Mouse (Mus musculus): Measurements from ENCODE around the gene Tenm4.

The Tenm4 gene

DNA sequence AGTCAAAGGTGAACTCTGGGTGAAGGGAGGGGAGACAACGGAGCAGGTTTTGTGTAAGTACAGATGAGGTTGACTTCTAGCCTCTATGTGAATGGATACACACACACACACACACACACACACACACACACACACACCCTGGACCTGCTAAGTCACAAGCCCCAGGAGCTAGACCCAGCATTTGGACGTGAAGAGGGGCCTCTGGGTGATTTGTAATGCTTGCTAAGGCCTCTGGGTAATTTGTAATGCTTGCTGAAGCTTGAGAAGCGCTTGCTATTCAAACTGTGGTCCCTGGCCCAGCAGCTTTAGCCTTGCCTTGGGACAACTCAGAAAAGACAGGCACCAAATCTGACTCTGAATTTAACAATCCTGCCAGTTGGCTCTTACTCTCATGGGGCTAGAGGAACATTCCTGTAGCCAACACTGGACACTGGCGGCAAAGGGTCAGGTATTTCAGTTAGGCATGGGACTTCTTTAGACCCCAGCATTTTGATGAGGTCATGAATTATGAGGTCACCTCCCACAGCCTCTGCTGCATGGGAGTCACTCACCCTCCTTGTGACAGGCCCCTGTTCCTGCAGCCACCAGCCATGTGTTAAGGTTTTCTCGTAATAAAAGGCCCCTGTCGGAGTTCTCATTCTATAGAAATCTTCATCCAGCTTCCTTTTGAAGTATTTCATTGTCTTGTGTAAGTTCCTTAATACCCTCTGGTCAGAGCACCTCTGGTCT, 237.3 kb downstream of the Tenm4 start:
- no peak for DNase-seq (ENCODE audit: low spot score in 2 of 2)

GRCm38 (mm10) chr7:96409323-96409880, 238.4 kb downstream of the Tenm4 start:
- DNase-seq (ENCODE audit: low spot score in 2 of 2): peak in 1 of 2 experiments; percentile 23

DNA sequence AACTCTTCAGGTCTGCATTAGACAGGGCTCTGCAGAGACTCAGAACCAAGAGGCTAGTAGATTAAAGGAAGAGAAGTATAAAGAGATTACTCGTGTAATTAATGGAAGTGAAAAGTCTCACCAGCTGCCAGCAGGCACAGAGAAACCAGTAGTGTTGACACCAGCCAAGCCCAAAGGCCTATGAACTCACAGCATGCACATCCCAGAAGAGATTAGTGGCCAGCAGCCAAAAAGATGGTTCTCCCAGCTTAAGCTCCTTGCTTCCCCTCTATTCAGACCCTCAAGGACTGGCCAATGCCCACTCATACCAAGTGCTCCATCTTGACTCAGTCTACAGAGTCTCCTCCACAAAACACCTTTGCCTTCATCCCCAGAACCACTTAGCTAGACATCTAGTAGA, 242.8 kb downstream of the Tenm4 start:
- DNase-seq (ENCODE audit: low spot score in 2 of 2): no peak

DNA sequence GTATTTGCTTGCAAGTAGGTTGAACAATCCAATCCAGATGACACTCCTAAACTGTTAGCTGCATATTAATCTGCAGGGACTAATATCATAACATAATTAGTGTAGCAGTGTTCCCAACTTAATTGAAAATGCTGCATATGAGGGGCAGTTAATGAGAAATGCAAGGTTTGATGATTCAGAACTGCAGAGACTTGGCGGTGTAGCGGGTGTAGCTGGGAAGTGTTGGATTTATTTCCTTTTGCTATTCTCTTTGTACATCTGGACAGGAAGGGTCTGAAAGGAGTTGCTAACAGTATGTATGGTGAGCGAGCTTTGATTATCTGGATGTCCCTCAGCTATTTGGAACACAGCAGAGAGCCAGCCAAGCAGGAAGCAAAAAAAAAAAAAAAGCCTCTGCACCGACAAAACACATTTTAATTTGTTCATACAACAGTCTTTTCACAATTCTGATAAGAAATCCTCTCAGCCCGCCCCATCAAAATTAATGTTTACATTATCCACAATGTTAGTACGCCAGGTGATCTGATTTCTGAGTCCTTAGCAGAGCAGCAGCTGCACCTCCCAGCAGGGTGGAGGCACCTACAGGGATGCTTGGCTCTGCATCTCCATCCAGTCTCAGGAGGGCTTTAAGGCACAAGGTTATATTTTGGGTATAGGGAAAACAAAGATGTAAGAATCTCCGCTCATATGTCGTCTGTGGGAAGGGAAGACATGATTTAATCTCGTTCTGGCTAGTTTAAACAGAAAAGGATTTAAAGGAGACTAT, 243.4 kb downstream of the Tenm4 start:
- DNase-seq (ENCODE audit: low spot score in 2 of 2): no peak

GRCm38 (mm10) chr7:96417251-96418004, 246.4 kb downstream of the Tenm4 start:
- peak in 1 of 2 experiments; percentile 73 for DNase-seq (ENCODE audit: low spot score in 2 of 2)

GRCm38 (mm10) chr7:96418146-96418545, 247.1 kb downstream of the Tenm4 start:
- DNase-seq (ENCODE audit: low spot score in 2 of 2): no peak

DNA sequence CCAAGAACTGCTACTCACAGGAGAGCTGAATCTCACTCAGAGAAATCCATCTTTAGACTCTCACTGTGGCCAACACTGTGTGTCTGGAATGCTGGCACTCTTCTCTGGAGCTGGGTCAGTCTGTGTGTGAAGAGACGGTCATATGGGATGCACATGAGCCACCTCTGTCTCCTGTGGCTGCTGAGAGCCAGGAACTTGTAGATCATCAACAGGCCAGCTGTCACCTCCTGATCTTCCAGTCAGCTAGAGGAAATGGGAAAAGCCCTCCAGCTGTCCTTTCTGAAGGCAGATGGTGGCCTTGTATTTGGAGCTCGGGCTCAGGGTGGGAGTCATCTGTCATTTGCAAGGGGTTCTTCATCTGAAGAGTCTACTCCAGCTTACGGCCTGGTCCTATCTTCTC, 249.0 kb downstream of the Tenm4 start:
- DNase-seq (ENCODE audit: low spot score in 2 of 2): no peak

DNA sequence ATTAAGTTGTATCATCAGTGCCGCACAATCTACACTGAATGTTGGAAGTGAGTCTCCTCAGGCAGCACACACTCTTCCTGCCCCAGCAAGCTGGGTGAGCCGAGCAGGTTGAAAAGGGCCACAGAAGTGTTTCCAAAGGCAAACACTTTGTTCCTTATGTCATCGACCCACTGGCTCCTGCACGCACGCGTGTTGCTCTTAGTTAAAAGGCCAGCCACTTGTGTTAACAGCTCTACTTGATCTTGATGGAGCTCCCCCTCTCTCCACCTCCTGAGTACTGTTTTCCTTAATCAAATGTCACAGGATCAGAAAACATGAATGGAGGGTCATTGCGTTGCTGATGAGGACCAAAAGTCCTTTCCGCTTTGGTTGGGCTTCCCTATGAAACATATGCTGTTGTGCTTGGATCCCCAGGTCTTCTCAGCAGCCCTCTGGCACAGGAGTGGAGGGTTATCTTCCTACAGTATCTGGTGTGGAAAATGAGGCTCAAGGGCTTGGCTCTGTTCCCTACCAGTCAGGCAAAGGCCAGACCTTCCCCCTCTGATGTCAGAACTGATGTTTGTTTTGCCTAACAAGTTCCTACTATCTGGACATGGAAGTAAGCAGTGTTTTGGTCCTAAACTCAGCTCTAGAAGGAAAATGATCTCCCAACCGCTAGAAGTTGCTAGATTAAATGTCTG, 250.0 kb downstream of the Tenm4 start:
- no peak for DNase-seq (ENCODE audit: low spot score in 2 of 2)

GRCm38 (mm10) chr7:96426954-96427353, 255.9 kb downstream of the Tenm4 start:
- no peak for DNase-seq (ENCODE audit: low spot score in 2 of 2)

GRCm38 (mm10) chr7:96433307-96433706, 262.3 kb downstream of the Tenm4 start:
- no peak for DNase-seq (ENCODE audit: low spot score in 2 of 2)

DNA sequence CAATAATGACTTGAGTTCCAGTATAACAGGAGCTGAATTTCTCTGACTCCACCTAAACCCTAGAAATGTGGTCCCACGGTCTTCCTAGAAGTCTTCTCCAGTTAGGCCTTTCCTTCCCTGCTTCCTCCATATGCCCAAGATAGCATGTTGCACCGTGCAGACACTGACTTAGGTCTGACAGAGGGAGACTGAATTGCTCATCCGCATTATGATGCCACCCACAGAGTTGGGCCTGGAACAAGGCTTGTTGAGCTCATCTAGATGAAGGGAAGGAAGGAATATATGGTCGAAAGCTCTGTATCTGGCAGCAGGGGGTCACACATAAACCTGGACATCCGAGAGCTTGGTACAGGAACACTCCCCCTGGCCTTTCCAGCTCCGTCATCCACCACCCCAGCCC, 267.3 kb downstream of the Tenm4 start:
- DNase-seq (ENCODE audit: low spot score in 2 of 2): peak in 1 of 2 experiments; percentile 70

DNA sequence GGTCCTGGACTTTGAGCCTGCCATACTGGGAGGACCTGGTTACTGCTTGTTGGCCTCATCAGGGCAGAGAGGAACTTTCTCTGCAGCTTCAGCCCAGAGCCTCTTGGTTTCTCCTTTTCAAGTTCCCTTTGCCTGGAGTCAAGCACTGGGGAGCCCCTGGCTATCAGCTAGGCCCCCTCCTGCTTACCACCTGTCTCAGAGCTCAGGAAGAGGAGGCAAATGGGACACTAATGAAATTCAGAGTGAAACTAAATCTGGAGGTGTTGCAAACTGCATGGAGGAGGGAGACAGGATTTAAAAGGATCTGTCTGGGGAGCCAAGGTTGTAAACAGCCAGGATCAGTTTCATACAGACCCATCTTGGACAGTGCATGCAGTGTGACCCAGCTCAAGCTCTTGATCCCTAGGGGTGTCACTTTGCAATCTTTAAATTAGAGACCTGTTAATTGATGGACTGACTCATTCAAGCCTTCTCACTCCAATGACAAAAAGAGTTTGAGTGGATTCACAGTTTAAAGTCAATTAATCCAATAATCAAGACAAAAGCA, 269.2 kb downstream of the Tenm4 start:
- no peak for DNase-seq (ENCODE audit: low spot score in 2 of 2)

DNA sequence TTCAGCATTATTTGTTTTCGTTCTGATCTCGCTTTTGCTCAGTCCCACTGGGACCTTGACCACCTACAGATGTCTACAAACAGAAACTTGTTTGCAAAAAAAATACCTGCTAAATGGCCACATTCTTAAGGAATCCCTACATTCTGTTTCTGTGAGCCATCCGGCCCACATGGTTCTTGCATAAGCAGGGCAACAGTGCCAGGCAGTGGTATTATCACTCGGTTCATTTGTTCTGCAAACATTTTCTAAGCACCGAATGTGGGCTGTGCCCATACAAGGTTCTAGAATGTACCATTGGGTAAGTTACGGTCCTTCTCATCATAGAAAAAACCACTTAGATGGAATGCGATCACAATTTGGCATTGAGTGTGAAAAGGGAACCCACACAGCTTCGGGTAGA, 274.7 kb downstream of the Tenm4 start:
- DNase-seq (ENCODE audit: low spot score in 2 of 2): peak in 1 of 2 experiments; percentile 66

DNA sequence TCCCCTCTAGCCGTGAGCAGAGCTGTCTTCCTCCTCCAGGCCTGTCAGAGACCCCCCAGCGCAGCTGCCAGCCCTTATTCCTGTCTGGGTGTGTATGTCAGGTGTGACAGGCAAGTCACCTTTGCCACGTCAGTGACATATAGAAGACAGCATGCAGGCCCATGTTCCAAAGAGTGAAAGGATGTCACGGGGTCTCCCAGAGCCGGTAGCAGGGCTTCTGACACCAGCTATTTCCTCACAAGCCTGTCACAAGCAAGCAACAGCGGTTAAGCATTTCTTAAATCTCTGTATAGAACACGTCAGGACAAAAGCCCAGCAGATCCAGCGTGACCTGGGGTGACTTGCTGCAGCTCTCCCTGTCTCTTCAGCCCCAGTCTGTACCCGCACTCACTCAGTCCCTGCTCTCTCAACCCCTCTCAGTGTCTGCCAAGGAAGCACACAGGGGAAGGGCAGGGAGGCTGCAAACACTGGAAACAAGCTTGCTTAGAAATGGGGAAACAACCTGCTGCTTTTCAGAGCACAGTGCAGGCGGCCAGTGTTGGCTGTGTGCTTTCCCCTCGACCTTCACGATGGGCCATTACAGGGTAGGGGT, 276.9 kb downstream of the Tenm4 start:
- DNase-seq (ENCODE audit: low spot score in 2 of 2): no peak

DNA sequence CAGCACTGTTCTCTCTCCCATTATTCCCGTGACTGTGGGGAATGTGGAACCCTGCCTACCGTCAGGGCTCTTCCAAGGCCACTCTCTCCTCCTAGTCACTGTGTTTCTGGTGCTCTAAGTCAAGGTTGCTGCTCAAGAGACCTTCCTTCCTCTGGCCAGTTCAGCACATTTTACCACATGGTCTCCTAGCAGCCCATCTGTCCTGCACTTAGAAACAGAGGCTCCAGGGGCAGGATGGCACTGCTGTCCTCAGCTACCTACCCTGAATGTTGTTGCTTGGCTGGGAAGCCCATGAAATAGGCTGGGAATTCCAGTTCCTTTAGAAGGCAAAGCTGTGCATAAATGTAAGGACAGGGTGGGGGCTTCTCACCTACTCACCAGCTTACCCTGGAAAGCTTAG, 284.9 kb downstream of the Tenm4 start:
- DNase-seq (ENCODE audit: low spot score in 2 of 2): no peak

DNA sequence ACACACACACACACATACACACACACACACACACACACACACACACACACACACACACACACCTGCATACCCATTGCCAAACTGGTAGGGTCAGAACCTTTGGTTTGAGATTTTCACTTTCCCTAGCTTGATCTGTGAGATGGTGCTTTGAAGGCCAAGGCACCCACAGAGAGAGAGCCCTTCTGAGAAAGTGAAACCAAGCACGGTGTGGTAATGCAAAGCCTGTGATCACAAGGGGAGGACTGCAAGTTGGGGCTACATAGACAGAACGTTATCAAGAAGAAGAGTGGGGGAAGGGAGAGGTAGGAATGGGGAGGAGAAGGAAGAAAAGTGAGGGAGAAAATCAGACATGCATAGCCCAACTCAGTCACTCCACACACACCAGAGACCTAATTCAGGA, 285.6 kb downstream of the Tenm4 start:
- DNase-seq (ENCODE audit: low spot score in 2 of 2): no peak

- peak in 1 of 2 experiments; percentile 47 for DNase-seq (ENCODE audit: low spot score in 2 of 2)
These were observed 286.8 kb downstream of the Tenm4 start for GRCm38 (mm10) chr7:96457891-96458290.

- no peak for DNase-seq (ENCODE audit: low spot score in 2 of 2)
These were observed 287.9 kb downstream of the Tenm4 start for GRCm38 (mm10) chr7:96458992-96459391.

DNA sequence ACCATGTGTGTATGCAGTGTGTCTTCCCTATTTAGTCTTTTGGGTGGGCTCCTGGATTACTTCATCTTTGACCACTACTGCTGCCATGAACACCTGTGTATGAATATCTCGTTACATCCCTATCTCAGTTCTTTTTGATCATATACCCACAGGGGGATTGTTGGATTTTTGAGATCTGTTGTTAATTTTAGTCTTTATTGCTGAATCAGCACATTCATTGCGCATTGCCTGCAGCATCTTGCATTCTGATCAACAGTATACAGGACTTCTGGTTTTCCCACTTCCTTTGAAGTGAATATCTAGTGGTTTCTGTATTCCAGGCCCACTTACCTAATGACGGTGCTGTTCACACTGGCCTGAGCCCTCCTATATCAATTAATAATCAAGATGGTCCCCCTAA, 295.7 kb downstream of the Tenm4 start:
- no peak for DNase-seq (ENCODE audit: low spot score in 2 of 2)

GRCm38 (mm10) chr7:96470821-96471220, 299.8 kb downstream of the Tenm4 start:
- DNase-seq (ENCODE audit: low spot score in 2 of 2): no peak

GRCm38 (mm10) chr7:96474560-96475089, 303.6 kb downstream of the Tenm4 start:
- DNase-seq (ENCODE audit: low spot score in 2 of 2): peak; percentile 77 to 90

All from left cerebral cortex, adult 9 months (tissue).